In the genomic region with DNA sequence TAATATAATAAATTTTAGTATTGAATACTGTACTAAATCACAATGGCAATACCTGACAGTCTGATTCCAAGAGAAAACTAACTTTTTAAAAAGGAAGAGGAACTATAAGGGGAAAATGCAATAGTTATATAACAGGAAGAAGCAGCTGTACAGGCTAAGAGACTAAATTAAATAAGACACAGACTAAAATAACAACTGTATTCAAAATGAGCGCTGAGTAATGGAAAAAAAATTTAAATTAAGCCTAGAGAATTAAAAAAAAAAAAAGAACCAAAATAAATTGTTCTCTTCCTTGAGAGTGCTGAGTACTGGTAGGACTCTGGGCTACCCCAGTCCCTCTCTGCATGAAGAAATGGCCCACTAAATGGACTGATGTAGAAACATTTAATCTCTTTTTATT, we compare ENCODE assay signal across 1 mouse cellular context.
TF ChIP-seq lines count a peak whose summit lies in the region.

No protein-coding gene starts in this region.

TF ChIP-seq in CH12.LX, 34 proteins besides CTCF, POLR2A, EP300 and RAD21:
- TF ChIP-seq ETS1 (conservative IDR thresholded peaks at IDR 0.05; ENCODE audit: low read depth, low read length) (peak; percentile 82), MAFK (IDR thresholded peaks at IDR 0.05; ENCODE audit: insufficient replicate concordance, low read length) (no peak), MAZ (IDR thresholded peaks at IDR 0.05; ENCODE audit: low read depth, low read length) (no peak), NRF1 (IDR thresholded peaks at IDR 0.05; ENCODE audit: low read depth, low read length) (no peak), USF1 (IDR thresholded peaks at IDR 0.05; ENCODE audit: low read depth, low read length) (no peak), USF2 (conservative IDR thresholded peaks at IDR 0.05; ENCODE audit: low read depth, low read length) (no peak), E2F4 (IDR thresholded peaks at IDR 0.05; ENCODE audit: insufficient replicate concordance, low read depth, low read length) (no peak), ZNF384 (IDR thresholded peaks at IDR 0.05; ENCODE audit: low read depth, low read length) (peak; percentile 88), MAX (IDR thresholded peaks at IDR 0.05; ENCODE audit: low read length) (no peak), MEF2A (IDR thresholded peaks at IDR 0.05; ENCODE audit: borderline replicate concordance, low read depth, low read length) (peak; percentile 90), SIN3A (IDR thresholded peaks at IDR 0.05; ENCODE audit: low read length) (no peak), NELFE (IDR thresholded peaks at IDR 0.05; ENCODE audit: low read depth, low read length) (no peak), ZKSCAN1 (IDR thresholded peaks at IDR 0.05; ENCODE audit: borderline replicate concordance, low read depth, low read length) (no peak), PAX5 (IDR thresholded peaks at IDR 0.05; ENCODE audit: low read length) (no peak), GABPA (IDR thresholded peaks at IDR 0.05; ENCODE audit: insufficient replicate concordance, low read depth, low read length) (no peak), CHD1 (IDR thresholded peaks at IDR 0.05; ENCODE audit: low read depth, low read length) (no peak), UBTF (IDR thresholded peaks at IDR 0.05; ENCODE audit: low read depth, low read length) (no peak), RCOR1 (conservative IDR thresholded peaks at IDR 0.05; ENCODE audit: low read depth, low read length) (no peak), BHLHE40 (IDR thresholded peaks at IDR 0.05; ENCODE audit: low read depth, low read length) (no peak), ZMIZ1 (IDR thresholded peaks at IDR 0.05; ENCODE audit: low read depth, low read length) (no peak), TCF12 (IDR thresholded peaks at IDR 0.05; ENCODE audit: low read depth, low read length) (no peak), SMC3 (IDR thresholded peaks at IDR 0.05; ENCODE audit: low read depth, low read length) (no peak), HCFC1 (IDR thresholded peaks at IDR 0.05; ENCODE audit: low read depth, low read length) (no peak), JUND (conservative IDR thresholded peaks at IDR 0.05; ENCODE audit: low read depth, low read length) (peak; percentile 51; the same call in 1 of the 2 replicates), MYC (IDR thresholded peaks at IDR 0.05; ENCODE audit: low read depth, low read length) (no peak), IRF4 (IDR thresholded peaks at IDR 0.05; ENCODE audit: low read depth, low read length) (no peak), TBP (conservative IDR thresholded peaks at IDR 0.05; ENCODE audit: low read depth, low read length) (no peak), ELF1 (IDR thresholded peaks at IDR 0.05; ENCODE audit: low read depth, low read length) (no peak; the same call in 1 of the 2 replicates), MXI1 (IDR thresholded peaks at IDR 0.05; ENCODE audit: low read depth, low read length) (no peak), CHD2 (IDR thresholded peaks at IDR 0.05; ENCODE audit: low read length) (no peak), ZC3H11A (IDR thresholded peaks at IDR 0.05; ENCODE audit: low read depth, low read length) (no peak), POLR2AphosphoS2 (IDR thresholded peaks at IDR 0.05; ENCODE audit: low read depth, low read length) (no peak), KAT2A (IDR thresholded peaks at IDR 0.05; ENCODE audit: insufficient replicate concordance, low read length) (no peak), JUN (IDR thresholded peaks at IDR 0.05; ENCODE audit: insufficient read depth, low read depth, low read length) (peak; percentile 35; the same call in 1 of the 2 replicates)
